Mouse (Mus musculus): ENCODE measurements around the gene Aqp12. TPM values are rescaled to one million over a fixed set of nuclear protein-coding genes. Genes with fewer than 3 reads are reported as not detected.

Gene Aqp12
- polyA plus RNA-seq, 1 experiment = not detected

DNA sequence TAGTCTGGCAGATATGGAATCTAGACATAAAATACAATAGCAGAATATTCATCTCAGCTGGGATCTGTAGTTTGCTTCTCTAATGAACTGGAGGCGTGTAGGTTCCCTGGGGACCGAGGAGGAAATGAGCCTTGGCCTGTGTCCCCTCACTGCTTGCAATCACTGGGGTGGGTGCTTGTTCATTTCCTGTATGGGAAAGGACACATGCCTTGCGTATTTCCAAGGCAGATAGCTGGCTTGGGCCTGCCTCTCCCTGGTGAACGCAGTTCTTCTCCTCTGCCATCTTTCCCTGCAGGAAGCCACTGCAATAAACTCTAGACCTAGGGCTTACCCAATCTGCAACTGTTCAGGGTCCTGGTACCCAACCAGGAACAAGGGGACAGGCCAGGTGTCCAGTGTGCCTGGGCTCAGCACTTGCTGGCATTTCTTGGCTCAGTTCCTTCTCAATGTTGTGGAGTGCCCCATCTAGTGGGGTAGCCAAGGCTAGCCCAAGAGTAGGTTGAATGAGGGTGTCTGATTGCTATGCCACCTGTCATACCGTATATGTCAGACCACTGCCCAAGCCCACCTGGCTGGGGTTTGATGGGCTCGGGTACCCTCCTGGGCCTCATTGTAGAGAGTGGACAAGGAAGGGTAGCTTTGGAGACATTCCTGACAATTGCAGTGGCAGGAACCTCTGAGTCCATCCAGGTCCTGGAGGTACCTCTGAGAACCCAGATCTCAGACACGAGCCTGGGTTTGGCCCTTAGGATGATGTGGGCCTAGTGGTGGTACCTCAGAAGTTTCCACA, 24.9 kb upstream of the Aqp12 start:
- Histone ChIP-seq H3K4me3 (ENCODE audit: insufficient read depth, low read length) (no peak overlapping the region), H3K4me1 (ENCODE audit: control insufficient read depth, insufficient read depth, low read length) (peaks cover 15% of the 10 kb centered on the region), H3K27ac (ENCODE audit: insufficient read depth, low read depth, low read length) (no peak overlapping the region)
- TF ChIP-seq CTCF (IDR thresholded peaks at IDR 0.05; ENCODE audit: low read depth, low read length) (no peak), POLR2A (IDR thresholded peaks at IDR 0.05; ENCODE audit: borderline replicate concordance, low read depth, low read length) (no peak)

DNA sequence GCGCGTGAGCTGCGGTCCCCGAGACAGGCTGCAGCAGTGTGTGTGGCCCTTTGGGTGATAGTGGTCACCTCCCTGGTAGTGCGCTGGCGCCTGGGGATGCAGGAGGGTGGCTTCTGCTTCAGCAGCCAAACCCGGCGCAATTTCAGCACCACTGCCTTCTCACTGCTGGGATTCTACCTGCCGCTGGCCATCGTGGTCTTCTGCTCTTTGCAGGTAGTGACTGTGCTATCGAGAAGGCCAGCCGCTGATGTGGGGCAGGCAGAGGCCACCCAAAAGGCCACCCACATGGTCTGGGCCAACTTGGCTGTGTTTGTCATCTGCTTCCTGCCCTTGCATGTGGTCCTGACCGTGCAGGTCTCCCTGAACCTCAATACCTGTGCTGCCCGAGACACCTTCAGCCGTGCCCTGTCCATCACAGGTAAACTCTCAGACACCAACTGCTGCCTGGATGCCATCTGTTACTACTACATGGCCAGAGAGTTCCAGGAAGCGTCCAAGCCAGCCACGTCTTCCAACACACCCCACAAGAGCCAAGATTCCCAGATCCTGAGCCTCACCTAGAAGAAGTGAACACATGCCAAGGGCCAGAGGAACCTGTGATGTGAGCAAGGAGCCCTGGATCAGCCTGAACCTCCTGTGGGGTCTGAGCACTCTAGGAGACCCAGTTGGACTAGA, 23.1 kb upstream of the Aqp12 start:
- Histone ChIP-seq H3K27ac (ENCODE audit: insufficient read depth, low read depth, low read length) (no peak overlapping the region), H3K4me1 (ENCODE audit: control insufficient read depth, insufficient read depth, low read length) (peaks cover 7% of the 10 kb centered on the region), H3K4me3 (ENCODE audit: insufficient read depth, low read length) (no peak overlapping the region)
- TF ChIP-seq POLR2A (IDR thresholded peaks at IDR 0.05; ENCODE audit: borderline replicate concordance, low read depth, low read length) = no peak
- no peak for TF ChIP-seq CTCF (IDR thresholded peaks at IDR 0.05; ENCODE audit: low read depth, low read length)

DNA sequence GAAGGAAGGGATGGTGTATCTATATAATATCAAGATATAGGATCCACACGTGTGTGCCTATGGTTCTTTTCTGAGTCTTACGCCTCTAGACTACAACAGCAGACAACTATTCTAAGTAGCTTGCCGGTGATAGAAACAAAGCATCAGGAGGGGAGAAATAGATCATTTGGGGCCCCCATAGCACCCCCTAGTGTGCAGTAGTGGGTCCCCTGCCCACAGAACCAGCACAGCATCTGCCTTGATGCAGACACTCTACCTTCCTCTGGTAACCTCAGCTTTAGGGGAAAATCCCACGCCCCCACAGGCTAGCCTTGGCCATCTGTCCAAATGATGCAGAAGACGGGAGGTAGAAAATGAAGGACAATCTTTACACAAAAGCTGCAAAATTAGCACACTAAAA, 21.1 kb upstream of the Aqp12 start:
- TF ChIP-seq CTCF (IDR thresholded peaks at IDR 0.05; ENCODE audit: low read depth, low read length) (no peak), POLR2A (IDR thresholded peaks at IDR 0.05; ENCODE audit: borderline replicate concordance, low read depth, low read length) (no peak)
- Histone ChIP-seq H3K4me3 (ENCODE audit: insufficient read depth, low read length) (no peak overlapping the region), H3K4me1 (ENCODE audit: control insufficient read depth, insufficient read depth, low read length) (peaks cover 3% of the 10 kb centered on the region; the same call in 1 of the 2 replicates), H3K27ac (ENCODE audit: insufficient read depth, low read depth, low read length) (no peak overlapping the region)

DNA sequence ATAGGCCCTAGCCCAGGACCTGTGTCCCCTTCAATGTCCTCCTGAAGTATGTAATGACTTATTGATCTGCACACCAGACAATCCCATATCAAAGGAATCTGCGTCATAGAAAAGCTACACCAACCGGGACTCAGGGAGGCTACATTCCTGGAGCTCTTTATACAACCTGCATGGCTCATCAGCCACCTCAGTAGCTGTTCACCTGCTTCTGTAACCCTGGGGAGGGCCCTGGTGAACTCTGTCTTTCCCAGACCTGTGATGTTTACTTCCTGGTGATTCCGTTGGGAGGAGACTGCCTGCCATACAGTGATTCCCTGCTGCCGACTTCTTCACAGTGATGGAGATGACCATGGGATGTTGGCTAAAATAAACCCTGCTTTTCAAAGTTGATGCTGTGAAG, 17.2 kb upstream of the Aqp12 start:
- Histone ChIP-seq H3K4me1 (ENCODE audit: control insufficient read depth, insufficient read depth, low read length) (no peaks in the 10 kb centered on the region), H3K27ac (ENCODE audit: insufficient read depth, low read depth, low read length) (no peak overlapping the region), H3K4me3 (ENCODE audit: insufficient read depth, low read length) (no peak overlapping the region)
- no peak for TF ChIP-seq POLR2A (IDR thresholded peaks at IDR 0.05; ENCODE audit: borderline replicate concordance, low read depth, low read length)
- TF ChIP-seq CTCF (IDR thresholded peaks at IDR 0.05; ENCODE audit: low read depth, low read length) = no peak

DNA sequence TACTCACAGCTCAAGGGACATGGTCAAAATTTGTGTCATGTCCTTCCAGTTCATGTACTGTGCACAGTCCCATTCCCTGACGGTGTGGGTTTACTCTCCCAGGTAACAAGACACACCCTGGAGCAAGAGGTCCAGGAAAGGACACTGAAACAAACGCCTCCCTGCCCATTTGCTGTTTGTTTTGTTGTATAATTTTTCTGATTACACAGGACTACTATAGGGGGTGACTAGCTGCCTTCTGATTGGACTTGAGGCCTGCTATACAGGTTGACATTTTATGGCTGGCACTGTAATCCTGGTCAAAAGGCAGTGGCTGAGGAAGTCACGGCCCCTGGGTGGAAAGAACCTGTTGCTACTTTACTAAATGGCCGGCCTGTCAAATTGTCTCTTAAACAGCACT, 16.2 kb upstream of the Aqp12 start:
- Histone ChIP-seq H3K4me1 (ENCODE audit: control insufficient read depth, insufficient read depth, low read length) (no peaks in the 10 kb centered on the region), H3K27ac (ENCODE audit: insufficient read depth, low read depth, low read length) (no peak overlapping the region), H3K4me3 (ENCODE audit: insufficient read depth, low read length) (no peak overlapping the region)
- TF ChIP-seq CTCF (IDR thresholded peaks at IDR 0.05; ENCODE audit: low read depth, low read length) (no peak), POLR2A (IDR thresholded peaks at IDR 0.05; ENCODE audit: borderline replicate concordance, low read depth, low read length) (no peak)

DNA sequence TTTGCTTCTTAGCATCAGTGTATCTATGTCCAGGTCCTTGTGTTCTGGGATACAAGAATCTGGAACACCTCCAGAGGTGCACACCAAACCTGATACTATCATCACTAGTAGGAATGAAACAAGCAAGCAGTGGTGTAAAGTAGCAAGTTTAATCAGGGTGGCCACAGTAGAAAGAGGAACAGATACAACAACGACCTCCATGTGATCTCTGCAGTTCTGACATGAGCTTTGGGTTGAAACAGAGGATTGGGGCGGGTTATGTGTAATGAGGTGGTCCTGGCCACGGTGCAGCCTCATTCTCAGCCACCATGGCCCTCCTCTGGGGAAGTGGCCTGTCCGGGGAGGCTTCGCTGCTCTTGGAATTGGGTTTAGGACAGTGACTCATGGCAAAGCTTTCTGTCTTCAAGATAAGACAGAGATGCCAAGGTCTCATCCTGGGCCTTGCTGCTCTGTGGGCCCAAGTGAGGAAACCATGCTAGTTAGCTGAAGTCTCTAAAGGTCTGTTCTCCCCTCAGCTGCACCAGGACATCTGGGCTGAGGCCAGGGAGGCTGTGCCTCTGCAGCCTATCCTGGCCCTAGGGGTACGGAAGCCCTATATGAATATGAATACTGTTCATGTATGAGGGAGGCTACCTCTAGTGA, 13.8 kb upstream of the Aqp12 start:
- Histone ChIP-seq H3K27ac (ENCODE audit: insufficient read depth, low read depth, low read length) (no peak overlapping the region), H3K4me1 (ENCODE audit: control insufficient read depth, insufficient read depth, low read length) (no peaks in the 10 kb centered on the region), H3K4me3 (ENCODE audit: insufficient read depth, low read length) (no peak overlapping the region)
- TF ChIP-seq CTCF (IDR thresholded peaks at IDR 0.05; ENCODE audit: low read depth, low read length) = no peak
- no peak for TF ChIP-seq POLR2A (IDR thresholded peaks at IDR 0.05; ENCODE audit: borderline replicate concordance, low read depth, low read length)

DNA sequence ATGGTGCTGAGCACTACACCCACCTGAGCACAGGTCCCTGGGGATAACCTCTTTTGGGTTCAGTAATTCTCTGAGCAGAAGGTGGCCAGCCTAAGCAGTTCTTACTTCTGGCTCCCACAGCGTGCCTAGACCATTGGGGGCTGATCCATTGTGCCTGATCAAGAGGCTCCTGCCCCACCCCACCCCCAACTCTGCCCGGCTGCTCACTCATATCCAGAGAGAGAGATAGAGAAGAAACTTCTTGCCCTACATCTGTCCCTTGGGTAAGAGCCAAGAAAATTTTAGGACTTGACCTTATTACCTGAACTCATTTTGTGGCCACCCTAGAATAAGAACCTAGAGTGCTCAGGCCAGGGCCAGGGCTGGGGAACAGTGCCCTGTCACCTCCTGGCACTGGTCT, 13.3 kb upstream of the Aqp12 start:
- no peak overlapping the region for H3K27ac ChIP-seq (ENCODE audit: insufficient read depth, low read depth, low read length)
- no peaks in the 10 kb centered on the region for H3K4me1 ChIP-seq (ENCODE audit: control insufficient read depth, insufficient read depth, low read length)
- no peak for TF ChIP-seq CTCF (IDR thresholded peaks at IDR 0.05; ENCODE audit: low read depth, low read length)
- no peak for TF ChIP-seq POLR2A (IDR thresholded peaks at IDR 0.05; ENCODE audit: borderline replicate concordance, low read depth, low read length)
- H3K4me3 ChIP-seq (ENCODE audit: insufficient read depth, low read length) = no peak overlapping the region

DNA sequence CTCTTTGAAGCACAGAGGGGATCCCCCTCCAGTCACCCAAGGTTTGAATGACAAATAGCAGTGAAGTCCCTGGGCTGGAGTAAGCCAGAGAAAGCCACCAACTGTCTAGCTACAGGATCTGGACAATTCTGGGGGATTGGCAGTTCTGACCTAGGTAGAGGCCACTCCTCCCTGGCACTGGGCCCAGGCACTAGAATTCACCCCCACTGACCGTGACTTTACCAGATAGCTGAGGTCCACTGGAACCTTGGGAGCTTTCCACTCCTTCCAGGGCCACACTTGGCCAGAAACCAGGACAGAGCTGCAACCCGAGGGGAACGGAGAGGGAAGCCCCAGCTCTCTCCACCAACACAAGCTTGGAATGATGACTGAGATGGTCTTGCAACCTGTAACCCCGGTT, 3.1 kb downstream of the Aqp12 start:
- H3K27ac ChIP-seq (ENCODE audit: insufficient read depth, low read depth, low read length) = no peak overlapping the region

DNA sequence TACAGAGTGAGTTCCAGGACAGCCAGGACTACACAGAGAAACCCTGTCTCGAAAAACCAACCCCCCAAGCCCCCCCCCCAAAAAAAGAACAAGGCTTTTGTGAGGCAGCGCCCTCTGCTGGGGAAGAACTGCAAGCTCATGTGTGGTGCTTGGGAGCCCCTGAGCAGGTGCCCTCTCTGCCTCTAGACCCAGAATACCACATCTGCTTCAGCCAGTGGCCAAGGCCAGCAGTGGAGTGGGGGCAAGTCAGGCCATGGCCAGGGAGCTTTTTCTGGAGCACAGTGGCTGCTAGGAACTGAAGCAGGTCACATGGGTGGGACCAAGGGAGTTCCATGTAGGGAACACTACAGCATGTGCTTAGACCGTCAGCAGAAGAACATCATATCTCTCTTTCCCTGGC, 4.6 kb downstream of the Aqp12 start:
- TF ChIP-seq POLR2A (IDR thresholded peaks at IDR 0.05; ENCODE audit: borderline replicate concordance, low read depth, low read length) = no peak
- TF ChIP-seq CTCF (IDR thresholded peaks at IDR 0.05; ENCODE audit: low read depth, low read length) = peak; percentile 81; the same call in 1 of the 2 replicates
- H3K27ac ChIP-seq (ENCODE audit: insufficient read depth, low read depth, low read length) = no peak overlapping the region
- H3K4me1 ChIP-seq (ENCODE audit: control insufficient read depth, insufficient read depth, low read length) = peaks cover 4% of the 10 kb centered on the region
- H3K4me3 ChIP-seq (ENCODE audit: insufficient read depth, low read length) = no peak overlapping the region

More for the DNA sequence above, 3.1 kb downstream of the Aqp12 start:
- TF ChIP-seq CTCF (IDR thresholded peaks at IDR 0.05; ENCODE audit: low read depth, low read length) (no peak), POLR2A (IDR thresholded peaks at IDR 0.05; ENCODE audit: borderline replicate concordance, low read depth, low read length) (no peak)
- Histone ChIP-seq H3K4me3 (ENCODE audit: insufficient read depth, low read length) (no peak overlapping the region), H3K4me1 (ENCODE audit: control insufficient read depth, insufficient read depth, low read length) (peaks cover 4% of the 10 kb centered on the region)
